Mouse (Mus musculus) embryonic facial prominence, embryonic 11.5 days (tissue): ENCODE measurements around the gene Rassf3. TPM values are rescaled to one million over a fixed set of nuclear protein-coding genes. Genes with fewer than 3 reads are reported as not detected.
A peak's percentile ranks its signal among the peaks of the same experiment; 100 is the strongest.

Experiments
- ATAC-seq: fragments of 200-750 bp; cut with Nextera tagmentation; replicated peaks from 2 replicates; pipeline ENCODE4 v1.8.0; 2017; ENCODE audit warnings: low read depth; ENCODE audit not compliant: insufficient number of reproducible peaks, low FRiP score, low TSS enrichment
- DNase-seq: peaks from one replicate; pipeline ENCODE4 v3.0.0-alpha.2; 2015; ENCODE audit warnings: low spot score
- H3K27ac ChIP-seq: fragments of 300-500 bp; sonication (generic); replicated peaks from 2 replicates; pipeline ENCODE4 v1.5.1; 2014; ENCODE audit warnings: mild to moderate bottlenecking, low read depth, low read length, control low read depth
- H3K27me3 ChIP-seq: fragments of 300-500 bp; sonication (generic); 2 replicates; pipeline ENCODE4 v1.6.1; 2014; ENCODE audit warnings: mild to moderate bottlenecking, low read length, moderate library complexity, mixed read lengths; ENCODE audit not compliant: control insufficient read depth, insufficient read depth
- H3K36me3 ChIP-seq: fragments of 300-500 bp; sonication (generic); replicated peaks from 2 replicates; pipeline ENCODE4 v1.6.1; 2014; ENCODE audit warnings: low read depth, mild to moderate bottlenecking, low read length, moderate library complexity, mixed read lengths; ENCODE audit not compliant: control insufficient read depth, insufficient read depth
- H3K4me1 ChIP-seq: fragments of 300-500 bp; sonication (generic); 2 replicates; pipeline ENCODE4 v1.6.1; 2014; ENCODE audit warnings: low read length, mixed read lengths; ENCODE audit not compliant: control insufficient read depth, insufficient read depth
- H3K4me2 ChIP-seq: fragments of 300-500 bp; sonication (generic); 2 replicates; pipeline ENCODE4 v1.6.1; 2014; ENCODE audit warnings: low read depth, mild to moderate bottlenecking, control low read depth, low read length, moderate library complexity
- H3K4me3 ChIP-seq: fragments of 300-500 bp; sonication (generic); 2 replicates; pipeline ENCODE4 v1.5.1; 2014; ENCODE audit warnings: low read depth, low read length, control low read depth
- H3K9ac ChIP-seq: fragments of 300-500 bp; sonication (generic); replicated peaks from 2 replicates; pipeline ENCODE4 v1.6.1; 2014; ENCODE audit warnings: mild to moderate bottlenecking, control low read depth, low read length
- H3K9me3 ChIP-seq: fragments of 300-500 bp; sonication (generic); replicated peaks from 2 replicates; pipeline ENCODE4 v1.6.1; 2016; ENCODE audit warnings: mild to moderate bottlenecking, low read length, inconsistent platforms, mixed read lengths; ENCODE audit not compliant: control insufficient read depth
- WGBS: fragments of 180-500 bp; shearing (Covaris S2); extraction: QIAGEN DNeasy Blood & Tissue Kit; methylation state at CpG from one replicate; pipeline ENCODE4 v1.1.7; 2014; 5-methylcytosine and 5-hydroxymethylcytosine counted together
- polyA plus RNA-seq: library from polyadenylated mRNA; unstranded; fragments of >200 nt; fragmentation: Nextera tagmentation; extraction: Ambion mirVana; gene quantifications from 2 replicates; pipeline ENCODE4 v1.2.1, GENCODE M21; 2014

Gene Rassf3
- polyA plus RNA-seq, 1 experiment from 2014 or later: 21.4 TPM

DNA sequence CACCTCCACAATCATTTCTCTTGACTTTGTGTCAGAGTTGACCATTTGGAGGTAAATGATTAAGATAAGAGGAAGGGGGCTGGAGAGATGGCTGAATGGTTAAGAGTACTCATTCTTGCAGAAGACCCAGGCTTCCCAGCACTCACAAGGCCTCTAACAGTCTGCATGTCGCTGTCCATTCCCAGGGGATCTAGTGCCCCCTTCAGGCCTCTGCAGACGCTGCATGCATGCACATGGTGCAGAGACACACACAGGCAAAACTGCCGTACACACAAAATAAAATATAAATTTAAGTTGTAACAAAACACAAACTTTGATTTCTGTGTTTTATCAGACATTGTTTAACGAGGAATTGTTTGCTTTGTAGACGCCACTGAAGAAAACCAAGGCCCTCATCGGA is 105.4 kb downstream of the Rassf3 start:
- WGBS: 93% methylated on average over 6 of the region's 6 CpGs
- Histone ChIP-seq H3K9ac (no peak overlapping the region), H3K9me3 (no peaks in the 10 kb centered on the region), H3K4me2 (no peak overlapping the region), H3K27me3 (no peaks in the 10 kb centered on the region), H3K4me1 (peaks cover 6% of the 10 kb centered on the region; the same call in 1 of the 2 replicates), H3K4me3 (no peak overlapping the region), H3K36me3 (peaks cover 3% of the 10 kb centered on the region), H3K27ac (no peak overlapping the region)
- DNase-seq: no peak
- no peak for ATAC-seq

DNA sequence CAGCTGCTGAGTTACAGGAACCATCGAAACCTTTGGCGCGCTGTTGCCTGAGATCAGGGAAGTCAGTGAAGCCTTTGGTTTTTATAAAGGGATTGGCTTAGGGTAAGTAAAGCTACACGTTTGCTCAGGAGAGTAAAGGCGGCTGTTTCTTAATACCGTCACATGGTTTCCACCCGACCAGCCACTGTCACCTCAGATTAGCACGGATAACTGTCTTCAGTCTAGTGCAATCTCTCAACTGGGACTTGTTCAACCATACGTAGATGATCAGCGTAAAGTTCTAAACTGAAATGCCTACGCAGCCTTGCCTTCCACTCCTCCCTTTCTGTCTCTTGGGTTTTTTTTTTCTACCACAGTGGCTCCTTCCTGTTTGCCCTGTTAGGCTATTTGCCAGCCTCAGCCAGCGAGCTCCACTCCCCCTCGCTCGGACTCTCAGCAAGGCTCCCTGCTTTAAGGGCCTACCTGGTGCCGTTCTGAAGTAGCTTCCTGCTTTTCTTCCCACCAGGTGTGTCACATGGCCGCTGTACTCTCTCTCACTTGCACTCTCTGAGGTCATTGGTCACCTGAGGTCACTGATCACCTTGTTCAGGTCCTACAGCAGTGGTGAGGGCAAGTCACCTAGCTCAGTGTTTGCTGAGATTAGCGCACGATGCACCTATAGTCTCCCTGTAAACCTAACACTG is 107.2 kb downstream of the Rassf3 start:
- no peaks in the 10 kb centered on the region for H3K27me3 ChIP-seq
- H3K27ac ChIP-seq: no peak overlapping the region
- no peak overlapping the region for H3K9ac ChIP-seq
- no peak overlapping the region for H3K4me2 ChIP-seq
- DNase-seq (no peak), ATAC-seq (no peak)
- WGBS: 81% methylated on average over 18 of the region's 18 CpGs
- H3K9me3 ChIP-seq: no peaks in the 10 kb centered on the region
- H3K36me3 ChIP-seq: no peaks in the 10 kb centered on the region
- no peak overlapping the region for H3K4me3 ChIP-seq
- H3K4me1 ChIP-seq: peaks cover 3% of the 10 kb centered on the region; the same call in 1 of the 2 replicates

DNA sequence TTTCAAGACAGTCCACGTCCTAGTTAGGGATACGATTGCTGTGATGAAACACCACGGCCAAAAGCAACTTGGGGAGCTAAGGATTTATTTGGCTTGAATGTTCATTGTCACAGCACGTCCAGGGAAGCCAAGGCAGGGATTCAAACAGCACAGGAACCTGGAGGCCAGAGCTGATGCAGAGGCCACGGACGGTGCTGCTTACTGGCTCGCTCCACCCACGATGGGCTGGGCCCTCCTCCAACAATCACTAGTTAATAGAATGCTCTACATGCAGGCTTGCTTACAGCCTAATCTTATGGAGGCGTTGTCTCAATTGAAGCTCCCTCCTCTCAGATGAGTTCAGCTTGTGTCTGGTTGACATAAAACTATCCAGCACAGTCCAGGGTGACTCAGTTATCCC is 108.4 kb downstream of the Rassf3 start:
- no peak for DNase-seq
- Histone ChIP-seq H3K9me3 (no peaks in the 10 kb centered on the region), H3K4me3 (no peak overlapping the region), H3K4me2 (no peak overlapping the region), H3K9ac (no peak overlapping the region), H3K27ac (no peak overlapping the region), H3K4me1 (peaks cover 3% of the 10 kb centered on the region; the same call in 1 of the 2 replicates), H3K36me3 (no peaks in the 10 kb centered on the region), H3K27me3 (no peaks in the 10 kb centered on the region)
- WGBS: 88% methylated on average over 9 of the region's 9 CpGs
- ATAC-seq: no peak

DNA sequence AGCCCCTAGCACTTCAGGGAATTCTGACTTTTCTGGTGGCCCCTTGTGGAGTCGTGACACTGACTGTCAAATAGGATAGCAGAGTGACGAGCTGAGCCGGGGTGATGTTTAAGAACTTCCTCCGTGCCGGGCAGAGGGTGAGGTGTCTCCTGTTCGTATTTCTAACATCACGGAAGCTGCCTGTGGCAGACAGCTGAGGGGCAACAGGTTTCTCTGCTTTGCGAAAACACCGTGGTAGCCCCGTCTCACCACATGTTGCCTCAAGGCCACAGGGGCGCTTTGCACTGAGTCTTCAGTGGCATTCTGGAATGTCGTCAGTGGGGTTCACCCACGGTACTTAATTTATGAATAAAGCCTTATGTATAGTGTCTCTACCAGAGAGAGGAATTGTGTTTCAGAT is 108.9 kb downstream of the Rassf3 start:
- Histone ChIP-seq H3K4me2 (no peak overlapping the region), H3K9ac (no peak overlapping the region), H3K4me3 (no peak overlapping the region), H3K27ac (no peak overlapping the region), H3K9me3 (no peaks in the 10 kb centered on the region), H3K27me3 (no peaks in the 10 kb centered on the region), H3K36me3 (no peaks in the 10 kb centered on the region), H3K4me1 (peaks cover 3% of the 10 kb centered on the region; the same call in 1 of the 2 replicates)
- no peak for ATAC-seq
- no peak for DNase-seq
- 73% methylated on average over 13 of the region's 13 CpGs for WGBS

- peak overlapping the region; percentile 85; the same call in 1 of the 2 replicates for H3K9ac ChIP-seq
- H3K27ac ChIP-seq: no peak overlapping the region
- peaks cover 3% of the 10 kb centered on the region; the same call in 1 of the 2 replicates for H3K4me1 ChIP-seq
- no peaks in the 10 kb centered on the region for H3K9me3 ChIP-seq
- H3K36me3 ChIP-seq: no peaks in the 10 kb centered on the region
- H3K4me3 ChIP-seq: peak overlapping the region; percentile 97
- ATAC-seq (no peak), DNase-seq (peak; percentile 26)
- H3K27me3 ChIP-seq: no peaks in the 10 kb centered on the region
- H3K4me2 ChIP-seq: peak overlapping the region; percentile 93
- WGBS: 8% methylated on average over 9 of the region's 9 CpGs
Observed at GRCm38 (mm10) chr10:121365781-121366272, 110.3 kb downstream of the Rassf3 start.

DNA sequence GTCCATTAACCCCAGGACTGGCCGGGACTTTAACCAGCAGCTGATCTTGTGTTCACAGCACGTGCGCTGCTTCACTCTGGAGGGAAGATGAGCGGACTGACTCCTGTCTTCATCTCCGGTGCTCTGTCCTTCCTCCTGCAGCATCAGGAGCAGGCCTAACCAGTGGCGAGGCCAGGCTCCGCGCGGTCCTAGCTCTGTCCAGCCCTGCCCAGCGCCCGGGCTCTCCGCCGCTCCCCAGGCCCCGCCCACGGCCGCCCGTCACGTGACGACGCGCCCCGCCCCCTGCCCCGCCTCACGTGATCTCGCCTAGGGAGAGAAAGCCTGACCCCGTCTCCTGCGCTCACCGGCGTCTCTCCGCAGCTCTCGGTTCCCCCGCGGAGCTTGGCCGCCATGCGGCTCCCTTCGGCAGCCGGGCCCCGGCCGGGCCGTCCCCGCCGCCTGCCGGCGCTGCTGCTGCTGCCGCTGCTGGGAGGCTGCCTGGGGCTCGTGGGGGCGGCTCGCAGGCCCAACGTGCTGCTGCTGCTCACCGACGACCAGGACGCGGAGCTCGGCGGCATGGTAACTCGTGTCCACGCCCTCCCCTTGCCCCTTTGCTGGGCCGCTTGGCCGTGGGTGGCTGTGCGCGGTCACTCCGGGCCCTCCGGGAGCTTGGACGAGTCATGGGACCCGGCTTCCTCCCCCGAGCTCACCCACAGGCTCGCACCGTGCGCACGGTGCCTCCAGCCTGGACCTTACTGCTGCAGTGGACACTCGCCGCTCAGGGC is 111.2 kb downstream of the Rassf3 start, which contains the start of gene Gns:
TSS of gene Gns (plus strand) at position 290 of the 764 bp plus-strand sequence.
- DNase-seq (peak; percentile 93), ATAC-seq (peak; percentile 99)
- no peak within 1 kb of the TSS for H3K27ac ChIP-seq
- H3K9ac ChIP-seq: peak within 1 kb of the TSS; percentile 85
- 0% methylated on average over 60 of the region's 72 CpGs for WGBS
- peaks cover 3% of the 10 kb centered on the region; the same call in 1 of the 2 replicates for H3K4me1 ChIP-seq
- H3K4me3 ChIP-seq: peak within 1 kb of the TSS; percentile 97
- H3K36me3 ChIP-seq: no peaks in the 10 kb centered on the region
- H3K9me3 ChIP-seq: no peaks in the 10 kb centered on the region
- peak within 1 kb of the TSS; percentile 93 for H3K4me2 ChIP-seq
- no peaks in the 10 kb centered on the region for H3K27me3 ChIP-seq

- DNase-seq: no peak
Observed at GRCm38 (mm10) chr10:121364306-121364705, 111.8 kb downstream of the Rassf3 start.

GRCm38 (mm10) chr10:121363201-121363600 is 112.9 kb downstream of the Rassf3 start:
- ATAC-seq (no peak), DNase-seq (no peak)
- no peaks in the 10 kb centered on the region for H3K36me3 ChIP-seq
- no peaks in the 10 kb centered on the region for H3K27me3 ChIP-seq
- H3K4me2 ChIP-seq: no peak overlapping the region
- H3K9ac ChIP-seq: no peak overlapping the region
- H3K4me1 ChIP-seq: peaks cover 3% of the 10 kb centered on the region; the same call in 1 of the 2 replicates
- no peaks in the 10 kb centered on the region for H3K9me3 ChIP-seq
- no peak overlapping the region for H3K27ac ChIP-seq
- WGBS: 84% methylated on average over 8 of the region's 8 CpGs
- H3K4me3 ChIP-seq: no peak overlapping the region

More at GRCm38 (mm10) chr10:121364306-121364705, 111.8 kb downstream of the Rassf3 start:
- 27% methylated on average over 15 of the region's 15 CpGs for WGBS
- Histone ChIP-seq H3K27me3 (no peaks in the 10 kb centered on the region), H3K27ac (no peak overlapping the region), H3K4me2 (peak overlapping the region; percentile 93), H3K9me3 (no peaks in the 10 kb centered on the region), H3K9ac (peak overlapping the region; percentile 61), H3K4me1 (peaks cover 3% of the 10 kb centered on the region; the same call in 1 of the 2 replicates), H3K4me3 (peak overlapping the region; percentile 97), H3K36me3 (no peaks in the 10 kb centered on the region)
- ATAC-seq: no peak
